Mouse (Mus musculus) gastrocnemius, postnatal 4 days (tissue): ENCODE data around the gene Slc25a25. TPM values are rescaled to one million over a fixed set of nuclear protein-coding genes. Genes with fewer than 3 reads are reported as not detected.

Experiments
- DNase-seq, 2 experiments: peaks; one replicate each; pipeline ENCODE4 v3.0.0; 2021 to 2022; ENCODE audit warnings: low spot score in 2 of 2, mixed read lengths in 2 of 2
- total RNA-seq, 2 experiments: library from RNA; stranded (reverse); gene quantifications; 2 replicates each; pipeline ENCODE4 v1.2.3; 2021

Gene Slc25a25
- total RNA-seq, 2 experiments from 2014 or later = 14.0 to 25.1 TPM

DNA sequence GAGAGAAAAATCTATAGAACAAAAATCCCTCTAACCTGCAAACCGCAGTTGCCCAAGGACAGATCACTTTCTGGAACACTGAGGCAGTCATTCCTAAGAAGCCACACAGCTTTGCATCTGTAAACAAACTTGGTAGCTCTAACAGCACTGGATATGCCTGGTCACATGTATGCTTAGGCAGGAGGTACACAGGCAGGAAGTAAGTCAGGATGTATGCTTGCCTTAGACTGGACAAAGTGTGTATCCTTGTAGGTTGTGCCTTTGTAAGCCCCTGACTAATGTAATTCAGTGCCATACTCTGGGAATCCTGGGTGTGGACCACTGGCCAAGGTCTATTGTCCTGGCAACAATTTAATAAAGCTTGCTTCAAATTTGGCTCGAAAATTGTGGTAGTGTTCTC lies 12.5 kb upstream of the Slc25a25 start:
- no peak for DNase-seq

DNA sequence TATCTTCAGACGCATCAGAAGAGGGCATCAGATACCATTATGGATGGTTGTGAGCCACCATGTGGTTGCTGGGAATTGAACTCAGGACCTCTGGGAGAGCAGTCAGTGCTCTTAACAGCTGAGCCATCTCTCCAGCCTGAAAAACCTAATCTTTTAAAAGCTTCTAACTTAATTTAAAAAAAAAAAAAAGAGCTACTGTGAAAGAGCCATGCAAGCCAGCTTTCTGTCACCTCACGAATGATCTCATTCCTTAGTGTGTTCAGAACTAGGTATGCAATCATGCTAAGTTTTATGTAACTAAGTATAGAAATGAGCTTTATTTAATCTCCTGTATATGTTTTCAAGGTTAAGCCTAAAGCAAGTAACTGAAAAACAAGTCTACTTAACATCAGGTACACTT lies 8.4 kb upstream of the Slc25a25 start:
- DNase-seq = no peak

DNA sequence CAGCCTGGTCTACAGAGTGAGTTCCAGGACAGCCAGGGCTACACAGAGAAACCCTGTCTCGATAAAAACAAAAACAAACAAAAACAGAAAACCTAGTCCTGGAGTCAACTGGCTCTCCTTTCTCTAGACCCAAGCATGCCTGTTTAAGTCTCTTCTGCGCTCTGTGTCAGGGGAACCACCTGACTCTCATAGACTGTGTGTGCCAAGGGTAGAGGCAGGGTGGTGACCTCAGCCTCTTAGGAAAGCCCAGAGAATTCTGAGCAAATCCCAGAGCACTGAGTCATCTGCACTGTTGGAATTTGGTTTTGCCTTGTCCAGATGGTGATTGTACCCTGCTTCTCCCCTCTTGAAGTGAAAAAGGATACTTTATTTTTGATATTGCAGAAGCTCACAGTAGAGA lies 7.1 kb upstream of the Slc25a25 start:
- no peak for DNase-seq

DNA sequence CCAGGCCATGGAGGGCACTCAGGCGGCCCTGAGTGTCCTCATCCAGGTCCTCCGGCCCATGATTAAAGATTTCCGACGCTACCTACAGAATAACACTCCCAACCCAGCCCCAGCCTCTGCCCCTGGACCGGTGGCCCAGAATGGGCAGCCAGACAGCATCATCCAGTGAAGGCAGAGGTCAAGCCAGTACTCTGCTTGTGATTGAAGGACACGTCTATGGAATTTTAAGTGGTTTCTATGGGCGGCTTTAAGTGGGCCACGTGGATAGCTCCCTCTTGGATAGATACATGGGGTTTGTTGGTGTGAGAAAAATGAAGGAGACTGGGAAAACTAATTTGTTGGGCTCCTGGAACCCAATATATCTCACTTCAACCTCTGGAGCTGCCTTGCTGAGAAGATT lies 3.9 kb upstream of the Slc25a25 start:
- DNase-seq = no peak

DNA sequence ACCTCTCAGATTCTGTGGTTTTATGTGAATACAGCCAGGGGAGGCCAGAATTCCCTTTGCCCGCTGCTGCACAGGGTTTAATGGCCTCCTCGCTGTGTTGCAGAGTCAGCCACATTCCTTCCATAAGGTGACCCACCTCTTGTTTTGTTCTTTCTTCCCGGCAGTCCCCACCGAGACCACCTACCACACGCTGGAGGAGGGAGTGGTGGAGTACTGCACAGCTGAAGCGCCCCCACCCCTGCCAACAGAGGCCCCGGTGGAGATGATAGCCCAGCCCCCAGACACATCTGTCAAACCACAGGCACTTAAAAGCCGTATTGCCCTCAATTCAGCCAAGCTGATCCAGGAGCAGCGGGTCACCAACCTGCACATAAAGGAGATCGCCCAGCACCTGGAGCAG lies 3.4 kb upstream of the Slc25a25 start:
- DNase-seq = no peak

DNA sequence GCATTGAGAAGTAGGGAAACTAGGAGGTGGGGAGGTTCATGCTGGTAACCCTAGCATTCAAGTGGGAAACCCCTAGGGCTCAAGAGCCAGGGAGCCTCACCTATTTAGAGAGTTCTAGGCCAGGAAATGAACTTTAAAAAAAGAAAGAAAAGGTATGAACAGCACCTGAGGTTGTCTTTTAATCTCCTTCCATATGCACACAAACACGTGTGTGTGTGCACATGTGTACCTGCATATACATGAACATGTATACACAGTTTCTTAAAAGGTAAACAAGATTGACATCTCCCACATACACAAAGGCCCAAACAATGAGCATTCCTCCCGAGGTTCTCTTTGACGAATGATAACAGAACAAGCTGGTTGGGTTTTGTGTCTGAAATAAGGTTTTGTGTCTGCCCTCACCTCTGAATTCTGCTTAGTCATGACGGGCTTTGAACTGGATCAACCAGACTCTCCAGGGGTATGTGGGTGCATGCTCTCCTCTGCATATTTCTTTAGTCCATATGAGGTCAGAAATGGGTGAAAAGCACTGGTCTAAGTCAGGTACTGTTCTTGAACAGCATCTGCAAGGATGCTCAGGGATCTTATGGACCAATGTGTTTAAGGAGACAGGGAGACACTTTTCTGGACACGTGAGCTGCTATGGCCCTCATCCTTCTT lies 2.5 kb upstream of the Slc25a25 start:
- DNase-seq = no peak

DNA sequence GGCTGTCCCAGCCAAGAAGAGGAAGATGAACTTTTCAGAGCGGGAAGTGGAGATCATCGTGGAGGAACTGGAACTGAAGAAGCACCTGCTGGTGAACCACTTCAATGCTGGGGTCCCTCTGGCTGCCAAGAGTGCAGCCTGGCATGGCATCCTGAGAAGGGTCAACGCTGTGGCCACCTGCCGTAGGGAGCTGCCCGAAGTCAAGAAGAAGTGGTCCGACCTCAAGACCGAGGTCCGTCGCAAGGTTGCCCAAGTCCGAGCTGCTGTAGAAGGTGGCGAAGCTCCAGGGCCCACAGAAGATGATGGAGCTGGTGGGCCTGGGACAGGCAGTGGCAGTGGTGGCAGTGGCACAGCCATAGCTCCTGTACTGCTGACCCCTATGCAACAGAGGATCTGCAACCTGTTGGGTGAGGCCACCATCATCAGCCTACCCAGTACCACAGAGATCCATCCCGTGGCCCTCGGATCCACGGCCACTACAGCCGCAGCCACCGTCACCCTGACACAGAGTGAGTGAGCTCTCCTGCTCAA lies 1.3 kb upstream of the Slc25a25 start:
- no peak for DNase-seq

DNA sequence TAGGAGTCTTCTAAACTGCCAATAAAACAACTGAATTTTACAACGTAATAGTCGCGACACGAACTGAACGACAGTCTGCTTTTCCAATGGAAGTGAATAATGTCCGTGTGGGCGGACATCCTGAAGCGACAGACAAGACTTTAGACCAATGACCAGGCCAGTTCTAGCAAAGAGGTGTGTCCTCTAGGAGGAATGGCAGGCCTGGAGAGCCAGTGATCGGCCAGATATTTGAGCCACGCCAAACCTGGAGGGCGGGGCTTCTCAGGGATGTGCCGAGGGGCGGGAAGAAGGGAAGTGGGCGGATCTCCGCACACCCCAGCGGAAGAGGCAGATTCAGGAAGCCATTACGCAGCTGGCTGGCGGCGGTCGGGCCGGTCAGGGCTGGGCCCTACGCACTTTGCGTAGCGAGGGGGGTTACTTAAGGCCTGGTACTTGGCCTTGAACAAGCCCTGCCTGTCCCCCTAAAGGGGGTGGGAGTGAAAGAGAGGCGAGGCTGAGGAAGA lies 676 bp upstream of the Slc25a25 start:
- peak; percentile 92 to 97 for DNase-seq

DNA sequence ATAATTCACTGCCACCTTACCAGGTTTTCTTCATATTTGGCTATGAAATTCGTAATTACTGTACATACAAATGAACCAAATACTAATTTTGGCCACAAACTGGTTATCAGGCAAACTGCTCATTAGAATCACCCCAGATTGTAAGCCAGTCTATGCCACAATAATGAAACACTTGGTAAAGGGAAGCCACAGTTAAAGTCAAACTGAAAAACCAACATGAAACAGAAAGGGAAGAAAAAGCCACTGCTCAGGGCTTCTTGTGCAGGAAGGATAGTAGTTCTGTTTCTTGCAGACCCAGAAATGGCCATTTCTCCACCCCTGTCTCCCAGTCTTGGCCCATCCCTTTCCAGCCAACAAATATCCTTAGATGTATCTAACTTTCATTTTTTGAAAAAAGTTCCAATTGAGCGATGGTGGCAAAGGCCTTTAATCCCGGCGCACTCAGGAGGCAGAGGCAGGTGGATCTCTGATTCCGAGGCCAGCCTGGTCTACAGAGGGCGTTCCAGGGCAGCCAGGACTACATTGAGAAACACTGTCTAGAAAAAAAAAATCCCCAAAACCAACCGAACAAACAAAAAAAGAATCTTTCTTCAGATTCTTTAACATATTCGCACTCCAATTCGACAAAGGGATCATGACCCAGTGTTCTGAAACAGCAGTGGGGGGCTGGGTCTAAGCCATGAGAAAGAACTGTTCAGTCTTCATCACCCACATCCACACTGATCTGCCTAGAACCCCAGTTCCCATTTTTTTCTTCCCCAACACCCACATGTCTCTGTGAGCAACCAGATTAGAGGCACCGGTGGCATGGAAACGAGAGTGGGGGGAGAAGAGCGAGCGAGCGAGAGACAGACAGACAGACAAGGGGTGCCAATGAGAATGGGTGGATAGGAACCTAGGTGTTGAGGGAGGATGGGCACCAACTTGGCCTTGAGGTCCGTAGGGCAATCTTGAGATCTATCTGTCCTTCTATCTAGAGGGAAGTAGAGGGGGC lies 1.2 kb downstream of the Slc25a25 start, which contains the start of gene Naif1:
Gene Naif1 (plus strand): TSS at position 697 of the 994 bp plus-strand sequence.
- DNase-seq = no peak

DNA sequence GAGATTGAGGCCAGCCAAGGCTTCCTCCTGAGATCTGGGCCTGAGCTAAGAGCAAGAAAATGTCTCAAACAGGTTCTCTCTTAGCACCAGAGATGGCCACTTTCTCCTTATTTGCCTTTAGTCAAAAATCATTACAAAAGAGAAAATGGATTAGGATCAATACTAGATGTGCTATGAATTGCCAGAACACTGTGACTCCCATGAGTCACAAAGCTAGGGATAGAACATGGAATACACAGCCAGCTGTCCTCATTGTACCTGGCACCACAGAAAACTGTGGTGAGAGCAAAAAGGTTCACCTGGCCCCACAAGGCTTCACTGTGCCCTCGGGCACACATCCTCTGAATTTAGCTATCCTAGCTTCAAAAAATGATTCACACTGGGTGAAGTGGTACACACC lies 2.8 kb downstream of the Slc25a25 start:
- no peak for DNase-seq

DNA sequence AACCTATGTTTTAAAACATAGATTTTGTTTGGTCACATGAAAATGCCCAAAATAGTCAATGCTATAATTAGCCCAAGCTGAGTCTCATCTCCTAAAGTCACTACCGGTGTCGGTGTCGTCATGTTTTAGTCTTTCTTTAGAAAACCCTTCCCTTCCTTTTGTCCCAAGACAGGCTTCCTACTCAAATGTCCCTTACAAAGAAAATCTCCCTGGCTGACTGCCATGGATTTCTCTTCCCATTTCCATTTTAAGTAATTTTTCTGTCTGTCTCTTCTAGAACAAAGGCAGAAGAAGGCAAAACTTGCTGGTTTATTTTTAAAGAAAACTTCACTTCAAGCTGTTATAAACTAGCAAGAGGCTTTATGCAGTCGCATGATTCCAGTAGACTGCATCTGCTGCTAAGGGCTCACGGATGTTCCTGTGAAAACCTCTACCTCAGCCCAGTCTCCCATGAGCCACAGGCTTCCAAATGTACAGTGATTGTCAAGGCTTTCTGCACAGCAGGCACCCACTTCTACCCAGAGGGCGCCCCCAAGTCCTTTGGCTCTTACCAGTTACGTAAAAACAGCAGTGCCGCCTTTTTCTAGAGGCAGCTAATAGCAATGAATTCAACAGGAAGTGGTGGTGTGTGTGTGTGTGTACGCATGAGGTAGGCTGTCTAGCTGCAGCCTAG lies 3.8 kb downstream of the Slc25a25 start:
- no peak for DNase-seq

DNA sequence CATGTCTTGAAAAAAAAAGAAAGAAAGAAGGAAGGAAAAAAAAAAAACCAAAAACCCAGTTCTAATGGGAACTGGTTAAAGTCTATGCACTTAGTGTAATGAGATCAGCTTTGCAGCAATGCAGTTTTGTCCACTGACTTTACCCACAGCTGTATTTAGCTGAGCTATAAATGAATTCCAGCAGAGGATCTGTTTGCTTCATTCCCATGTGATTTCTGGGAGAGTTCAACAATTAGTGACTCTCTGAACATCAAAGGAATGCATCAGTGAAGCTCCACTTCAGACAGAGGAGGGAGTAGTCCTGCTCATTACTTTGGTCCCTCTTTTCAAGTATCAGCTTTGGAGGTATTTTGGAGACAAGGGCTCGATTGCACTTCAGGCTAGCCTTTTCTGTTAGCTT lies 5.7 kb downstream of the Slc25a25 start:
- no peak for DNase-seq

DNA sequence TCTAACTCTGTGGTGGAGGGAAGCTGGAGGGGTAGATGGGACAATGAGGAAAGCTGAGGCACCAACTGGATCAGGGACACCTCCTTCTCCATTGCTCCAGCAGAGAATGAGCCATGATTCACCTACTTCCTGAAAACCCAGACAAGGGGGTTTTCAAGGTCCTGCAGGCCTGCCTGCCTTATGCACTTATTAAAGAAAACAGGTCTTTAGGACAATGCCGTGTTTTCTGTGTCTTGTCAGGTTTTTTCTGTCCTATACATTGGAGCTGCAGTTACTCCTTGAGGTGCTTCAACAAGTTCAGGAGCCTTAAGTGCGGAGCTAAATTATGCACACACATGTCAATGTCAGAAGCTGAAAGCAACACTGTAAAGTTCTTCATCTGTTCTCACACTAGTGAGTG lies 9.7 kb downstream of the Slc25a25 start:
- no peak for DNase-seq

DNA sequence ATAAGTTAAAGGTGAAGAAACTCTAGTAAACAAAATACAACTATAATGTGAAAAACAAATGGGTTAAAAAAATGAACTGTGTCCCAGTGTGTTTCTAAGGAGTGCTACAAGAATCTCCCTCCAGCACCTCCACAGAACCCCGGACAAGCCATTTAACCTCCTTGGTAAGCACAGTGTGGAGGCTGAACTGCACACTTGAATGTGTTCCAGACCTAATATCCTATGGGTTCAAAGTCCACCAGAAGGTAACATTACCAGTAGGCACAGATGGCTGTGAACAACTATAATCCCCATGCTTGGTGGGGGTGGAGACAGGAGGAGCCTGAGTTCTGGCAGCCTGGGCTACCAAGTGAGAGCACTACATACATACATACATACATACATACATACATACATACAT lies 10.6 kb downstream of the Slc25a25 start:
- no peak for DNase-seq

DNA sequence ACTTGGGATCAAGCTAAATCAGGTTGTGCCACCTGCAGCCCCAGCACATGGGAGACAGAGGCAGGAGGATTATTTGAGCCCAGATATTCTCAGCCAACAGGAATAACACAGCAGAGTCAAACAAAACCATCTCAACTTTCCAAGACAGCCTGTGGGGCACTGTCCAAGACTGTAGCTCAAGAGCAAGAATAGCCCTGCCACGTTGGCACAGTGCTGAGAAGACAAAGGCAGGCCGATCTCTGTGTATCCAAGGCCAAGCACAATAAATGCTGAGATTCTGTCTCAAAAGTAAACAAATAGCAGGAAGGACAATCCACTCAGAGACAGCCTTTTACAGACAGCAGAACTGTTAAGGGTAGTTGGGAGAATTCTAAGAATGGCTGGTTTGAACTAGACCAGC lies 11.1 kb downstream of the Slc25a25 start:
- DNase-seq = no peak

DNA sequence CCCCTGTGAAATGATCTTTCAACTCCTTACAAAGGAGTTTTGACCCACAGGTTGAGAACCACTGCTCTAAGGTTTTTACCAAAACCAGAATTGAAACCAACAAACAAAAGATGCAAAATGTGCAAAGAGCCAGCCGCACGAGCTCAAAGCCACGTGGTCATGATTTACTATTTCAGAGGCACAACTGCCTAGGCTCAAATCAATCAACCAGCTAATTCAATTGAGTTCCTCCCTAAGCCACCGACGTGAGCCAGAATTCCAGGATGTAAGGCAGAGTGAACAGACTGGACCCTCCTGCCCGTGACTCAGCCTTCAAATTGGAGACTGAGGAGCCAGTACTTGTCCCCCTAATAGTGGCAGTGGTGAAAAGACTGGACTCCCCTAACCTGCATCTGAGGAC lies 12.1 kb downstream of the Slc25a25 start:
- no peak for DNase-seq

DNA sequence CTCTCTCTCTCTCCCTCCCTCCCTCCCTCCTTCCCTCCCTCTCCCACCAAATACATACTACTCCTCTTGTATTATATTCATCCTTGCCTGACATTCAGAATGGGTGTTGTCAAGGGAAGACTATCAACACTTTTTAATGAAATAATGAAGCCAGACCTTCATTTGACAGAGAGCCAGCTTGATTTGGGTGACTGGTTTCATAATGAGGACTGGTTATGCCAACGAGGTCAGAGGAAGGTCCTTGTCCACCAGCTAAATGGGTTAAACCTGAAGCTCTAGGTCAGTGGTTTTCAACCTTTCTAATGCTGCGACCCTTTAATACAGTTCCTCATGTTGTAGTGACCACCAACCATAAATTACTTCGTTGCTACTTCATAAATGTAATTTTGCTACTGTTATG lies 12.5 kb downstream of the Slc25a25 start:
- no peak for DNase-seq

DNA sequence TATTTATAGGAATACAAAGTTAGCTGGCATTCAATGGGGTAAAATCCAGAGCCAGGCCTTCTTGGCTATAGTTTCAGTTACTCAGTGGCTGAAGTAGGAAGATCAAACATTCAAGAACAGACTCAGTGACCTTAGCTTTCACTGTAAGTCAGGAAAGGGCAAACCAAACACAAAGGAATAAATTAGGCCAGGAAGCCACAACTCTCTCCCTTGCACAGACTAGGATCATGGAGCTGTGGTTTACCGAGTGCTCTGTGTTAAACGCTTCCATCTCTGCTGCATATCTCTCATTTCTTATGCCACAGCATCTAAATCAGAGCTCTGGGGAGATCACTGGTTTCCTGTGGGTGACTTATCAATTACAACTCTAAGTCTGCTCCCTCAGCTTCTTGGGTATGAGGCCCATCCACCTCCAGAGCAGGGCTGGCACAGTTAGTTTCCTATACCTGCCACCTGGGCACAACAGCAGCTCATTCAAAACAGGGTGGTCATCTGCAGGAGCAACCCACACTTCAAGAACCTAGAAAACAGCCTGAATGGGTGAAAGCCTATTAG lies 13.6 kb downstream of the Slc25a25 start:
- DNase-seq = no peak

DNA sequence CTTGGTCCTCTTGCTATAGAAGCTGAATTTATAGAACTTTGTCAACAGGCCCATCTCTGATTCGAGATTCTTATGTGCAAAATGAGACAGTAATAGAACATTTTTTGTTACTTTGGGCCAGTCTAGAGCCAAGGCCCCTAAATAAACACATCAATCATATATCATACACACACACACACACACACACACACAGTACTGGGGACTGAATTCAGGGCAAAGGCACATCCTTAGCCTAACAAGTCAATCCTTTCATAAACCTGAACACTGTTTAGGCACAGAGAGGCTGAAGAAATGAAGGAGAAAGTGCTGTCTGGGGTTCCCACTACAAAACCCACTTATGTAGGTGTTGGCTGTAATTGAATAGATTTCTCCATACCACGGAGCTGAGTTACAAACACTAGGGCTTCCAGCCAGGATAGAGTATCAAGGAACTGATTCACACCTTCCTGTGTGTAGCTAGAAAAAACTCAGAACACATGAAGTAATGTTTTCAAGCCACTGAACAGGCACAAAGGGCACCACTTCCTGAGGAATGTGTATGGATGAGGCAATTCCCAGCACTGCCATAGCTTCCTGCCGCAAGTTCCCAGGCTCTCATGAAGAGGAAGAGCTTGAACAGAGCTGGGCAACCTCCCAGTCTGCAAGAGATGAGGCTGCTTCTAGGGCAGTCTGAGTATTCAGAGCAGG lies 14.4 kb downstream of the Slc25a25 start:
- no peak for DNase-seq
